ENCODE assay signal across 19 mouse cellular contexts in the genomic region with DNA sequence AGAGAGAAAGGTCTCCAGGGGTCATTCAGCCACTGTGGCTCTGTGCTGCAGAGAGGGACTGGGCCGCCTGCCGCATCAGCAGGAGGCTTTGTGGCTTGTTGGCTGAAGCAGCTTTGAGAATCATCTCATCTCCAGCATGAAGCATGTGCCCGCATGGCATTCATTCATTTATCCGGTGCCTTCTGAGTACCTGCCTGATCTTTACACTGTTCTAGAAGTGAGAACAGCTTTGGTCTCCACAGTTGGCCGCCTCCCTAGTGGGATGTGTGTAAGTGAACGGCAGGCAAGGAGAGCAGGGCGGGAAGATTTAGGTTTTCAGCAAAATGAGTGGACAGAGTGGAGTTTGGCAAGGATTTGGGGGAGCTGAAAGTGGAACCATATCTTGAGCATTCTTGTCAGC. TPM values are rescaled to one million over a fixed set of nuclear protein-coding genes. Genes with fewer than 3 reads are reported as not detected.
DNase-seq lines count a peak whose midpoint lies in the region; ATAC-seq and TF ChIP-seq lines count a peak whose summit lies in the region.
"Had no signal": no experiment of that assay in that cellular context is flagged by ENCODE, and none has a peak within 500 bp of the region (broad histone marks: within the 10 kb centered on the region; RNA-seq: fewer than 3 reads in every experiment).

No protein-coding gene starts in this region.

- no peak overlapping the region for H3K4me3 ChIP-seq in liver, postnatal 0 days (ENCODE audit: low read depth, low read length)
- H3K4me3 ChIP-seq: embryonic facial prominence, embryonic 13.5 days; forebrain, embryonic 12.5 days; heart, embryonic 12.5 days; hindbrain, embryonic 15.5 days had no signal

- H3K4me1 ChIP-seq in liver, postnatal 0 days (ENCODE audit: insufficient read depth) = no peaks in the 10 kb centered on the region
- H3K4me1 ChIP-seq: embryonic facial prominence, embryonic 13.5 days; forebrain, embryonic 12.5 days; heart, embryonic 12.5 days; hindbrain, embryonic 15.5 days had no signal

- TF ChIP-seq CTCF in liver, postnatal 0 days (IDR thresholded peaks at IDR 0.05; ENCODE audit: low read depth) = no peak

- no peaks in the 10 kb centered on the region for H3K27me3 ChIP-seq in liver, postnatal 0 days (ENCODE audit: insufficient read depth, low read length)
- H3K27me3 ChIP-seq: embryonic facial prominence, embryonic 13.5 days; forebrain, embryonic 12.5 days; heart, embryonic 12.5 days; hindbrain, embryonic 15.5 days had no signal

- DNase-seq in cerebellum, postnatal 4 days (ENCODE audit: low spot score in 2 of 2) = no peak
- DNase-seq in cerebellum, adult 9-10 months = peak; percentile 77
- peak; percentile 71 to 79 for DNase-seq in cerebellum, postnatal 25 days
- no peak for DNase-seq in liver, postnatal 0 days
- no peak for DNase-seq in heart, postnatal 36 days
- DNase-seq in neural tube, embryonic 10.5 days (ENCODE audit: extremely low spot score, low spot score) = no peak
- DNase-seq: adrenal gland, postnatal 10 days; B cell, adult 2 months; forebrain, postnatal 0 days; gastrocnemius, postnatal 14 days; kidney, adult 2 months had no signal

- H3K9me3 ChIP-seq in liver, postnatal 0 days (ENCODE audit: low read length) = no peaks in the 10 kb centered on the region
- H3K9me3 ChIP-seq: embryonic facial prominence, embryonic 13.5 days; forebrain, embryonic 12.5 days; G1E; heart, embryonic 12.5 days; hindbrain, embryonic 15.5 days had no signal

- H3K9ac ChIP-seq in liver, postnatal 0 days (replicated peaks) = no peak overlapping the region
- H3K9ac ChIP-seq: embryonic facial prominence, embryonic 13.5 days; forebrain, embryonic 12.5 days; forebrain, postnatal 0 days; heart, embryonic 12.5 days; hindbrain, embryonic 15.5 days had no signal

- peak; percentile 73 for ATAC-seq in cerebellum, adult (ENCODE audit: insufficient number of reproducible peaks, low FRiP score, low TSS enrichment)
- ATAC-seq in liver, postnatal 0 days = no peak
- ATAC-seq: CD4-positive, CD25-positive, alpha-beta regulatory T cell, adult 4 months; forebrain, postnatal 0 days; intestine, embryonic 16.5 days had no signal

- H3K27ac ChIP-seq in liver, postnatal 0 days (ENCODE audit: low read depth) = no peak overlapping the region
- H3K27ac ChIP-seq: embryonic facial prominence, embryonic 13.5 days; forebrain, embryonic 12.5 days; hindbrain, embryonic 15.5 days had no signal

- H3K4me2 ChIP-seq in liver, postnatal 0 days (ENCODE audit: low read depth, low read length) = no peak overlapping the region
- H3K4me2 ChIP-seq: embryonic facial prominence, embryonic 13.5 days; forebrain, embryonic 12.5 days; heart, embryonic 12.5 days; hindbrain, embryonic 15.5 days had no signal

- 94% methylated on average over 7 of the region's 7 CpGs for WGBS in liver, postnatal 0 days (ENCODE audit: insufficient replicate concordance)

- H3K36me3 ChIP-seq in liver, postnatal 0 days (replicated peaks; ENCODE audit: insufficient read depth, low read length) = peaks cover 79% of the 10 kb centered on the region

- intact Hi-C loops in heart, postnatal 36 days (cut with DNase I) = loop anchor here (5.0 to 10.0 kb wide), 3 partner anchors 52 to 625 kb away; no protein-coding TSS in a partner anchor

- no peak for TF ChIP-seq EP300 in liver, postnatal 0 days (IDR thresholded peaks at IDR 0.05; ENCODE audit: low read depth)

RNA-seq across cellular contexts. Expression of gene Angel2, which starts 14.9 kb away (rescaled TPM):
- 13.3 and 15.8 TPM in 2 replicates for polyA plus RNA-seq in liver, postnatal 0 days (2015; fragmentation: Nextera tagmentation; extraction: Ambion mirVana)
- total RNA-seq in heart, postnatal 36 days (2021) = 10 to 100 TPM; 27.9 to 29.9 TPM

RNA-seq across cellular contexts. Expression of gene Rps6kc1, which starts 28.2 kb away (rescaled TPM):
- polyA plus RNA-seq in liver, postnatal 0 days (2015; fragmentation: Nextera tagmentation; extraction: Ambion mirVana) = 2.9 and 3.9 TPM in 2 replicates
- total RNA-seq in heart, postnatal 36 days (2021) = 10 to 100 TPM; 17.4 to 17.9 TPM

RNA-seq across cellular contexts. Expression of gene Vash2, which starts 39.3 kb away (rescaled TPM):
- polyA plus RNA-seq in liver, postnatal 0 days (2015; fragmentation: Nextera tagmentation; extraction: Ambion mirVana) = 0.27 and 0.31 TPM in 2 replicates
- total RNA-seq in heart, postnatal 36 days (2021) = under 1 TPM; 0.35 to 0.56 TPM
- polyA plus RNA-seq: G1E had no signal

Comparison
In these comparisons a context has a peak if more than half of its experiments do, and no peak if none do; other contexts are left out.
1. DNase-seq: peak in cerebellum, adult 9-10 months (single experiment) and cerebellum, postnatal 25 days (2 of 2); none in cerebellum, postnatal 4 days (0 of 2), liver, postnatal 0 days (single experiment), heart, postnatal 36 days (0 of 2) and neural tube, embryonic 10.5 days (single experiment).